Mouse (Mus musculus) heart, embryonic 13.5 days (tissue): ENCODE results near the gene Fgfr1op2. TPM values are rescaled to one million over a fixed set of nuclear protein-coding genes. Genes with fewer than 3 reads are reported as not detected.
A peak's percentile ranks its signal among the peaks of the same experiment; 100 is the strongest.

ENCODE experiments used
- ATAC-seq: fragments of 200-750 bp; cut with Nextera tagmentation; 2 replicates; pipeline ENCODE4 v1.8.0; 2017; ENCODE audit warnings: moderate TSS enrichment; ENCODE audit not compliant: insufficient number of reproducible peaks, low FRiP score, low TSS enrichment; ENCODE audit errors: extremely low read depth
- H3K27ac ChIP-seq: fragments of 300-500 bp; sonication (generic); replicated peaks from 2 replicates; pipeline ENCODE4 v1.5.1; 2015; ENCODE audit warnings: moderate library complexity, mild to moderate bottlenecking, inconsistent platforms
- H3K27me3 ChIP-seq: fragments of 300-500 bp; sonication (generic); replicated peaks from 2 replicates; pipeline ENCODE4 v1.6.1; 2015; ENCODE audit warnings: mild to moderate bottlenecking, inconsistent platforms
- H3K36me3 ChIP-seq: fragments of 300-500 bp; sonication (generic); 2 replicates; pipeline ENCODE4 v1.6.1; 2015; ENCODE audit warnings: mild to moderate bottlenecking, inconsistent platforms
- H3K4me1 ChIP-seq: fragments of 300-500 bp; sonication (generic); 2 replicates; pipeline ENCODE4 v1.6.1; 2015; ENCODE audit warnings: inconsistent platforms
- H3K4me2 ChIP-seq: fragments of 300-500 bp; sonication (generic); 2 replicates; pipeline ENCODE4 v1.6.1; 2015; ENCODE audit warnings: inconsistent platforms, mild to moderate bottlenecking, moderate library complexity
- H3K4me3 ChIP-seq: fragments of 300-500 bp; sonication (generic); 2 replicates; pipeline ENCODE4 v1.5.1; 2015; ENCODE audit warnings: moderate library complexity, mild to moderate bottlenecking, inconsistent platforms
- H3K9ac ChIP-seq: fragments of 300-500 bp; sonication (generic); 2 replicates; pipeline ENCODE4 v1.6.1; 2015; ENCODE audit warnings: inconsistent platforms, mild to moderate bottlenecking, moderate library complexity
- H3K9me3 ChIP-seq: fragments of 300-500 bp; sonication (generic); 2 replicates; pipeline ENCODE4 v1.6.1; 2016; ENCODE audit warnings: inconsistent platforms
- WGBS: fragments of 180-500 bp; shearing (Covaris S2); methylation state at CpG from one replicate; pipeline ENCODE4 v1.1.7; 2015; ENCODE audit warnings: mixed read lengths; 5-methylcytosine and 5-hydroxymethylcytosine counted together
- polyA plus RNA-seq: library from polyadenylated mRNA; unstranded; fragments of >200 nt; fragmentation: Nextera tagmentation; extraction: Ambion mirVana; gene quantifications from 2 replicates; pipeline ENCODE4 v1.2.1, GENCODE M21; 2015

Fgfr1op2 gene
- polyA plus RNA-seq, 1 experiment from 2014 or later = 79.8 TPM

GRCm38 (mm10) chr6:146632403-146632802 is 55.4 kb downstream of the Fgfr1op2 start:
- WGBS = 71% methylated on average over 9 of the region's 9 CpGs
- peak overlapping the region; percentile 74 for H3K4me2 ChIP-seq
- H3K9ac ChIP-seq = peak overlapping the region; percentile 89

GRCm38 (mm10) chr6:146633097-146633496 is 56.1 kb downstream of the Fgfr1op2 start:
- H3K9ac ChIP-seq = peak overlapping the region; percentile 89
- WGBS = 46% methylated on average over 8 of the region's 8 CpGs
- peak overlapping the region; percentile 90; the same call in 1 of the 2 replicates for H3K27ac ChIP-seq
- no peak for ATAC-seq
- peak overlapping the region; percentile 74 for H3K4me2 ChIP-seq
- H3K4me3 ChIP-seq = peak overlapping the region; percentile 85
- H3K4me1 ChIP-seq = peaks cover 40% of the 10 kb centered on the region
- H3K9me3 ChIP-seq = no peaks in the 10 kb centered on the region
- H3K27me3 ChIP-seq = no peaks in the 10 kb centered on the region
- H3K36me3 ChIP-seq = no peaks in the 10 kb centered on the region

More at GRCm38 (mm10) chr6:146632403-146632802, 55.4 kb downstream of the Fgfr1op2 start:
- Histone ChIP-seq H3K36me3 (no peaks in the 10 kb centered on the region), H3K4me3 (no peak overlapping the region), H3K9me3 (no peaks in the 10 kb centered on the region), H3K27ac (0 out of 2 replicates have a peak overlapping the region, but pooled peaks have one; percentile 9), H3K27me3 (no peaks in the 10 kb centered on the region), H3K4me1 (peaks cover 40% of the 10 kb centered on the region)
- ATAC-seq = no peak

GRCm38 (mm10) chr6:146633629-146634014 is 56.6 kb downstream of the Fgfr1op2 start:
- no peaks in the 10 kb centered on the region for H3K27me3 ChIP-seq
- H3K4me2 ChIP-seq = peak overlapping the region; percentile 74
- H3K27ac ChIP-seq = peak overlapping the region; percentile 90
- WGBS = 13% methylated on average over 14 of the region's 14 CpGs
- peak overlapping the region; percentile 85 for H3K4me3 ChIP-seq
- H3K36me3 ChIP-seq = no peaks in the 10 kb centered on the region
- no peaks in the 10 kb centered on the region for H3K9me3 ChIP-seq
- ATAC-seq = no peak
- H3K4me1 ChIP-seq = peaks cover 40% of the 10 kb centered on the region
- peak overlapping the region; percentile 89 for H3K9ac ChIP-seq

- Histone ChIP-seq H3K27ac (peak overlapping the region; percentile 90), H3K27me3 (no peaks in the 10 kb centered on the region), H3K9me3 (no peaks in the 10 kb centered on the region), H3K4me3 (peak overlapping the region; percentile 85), H3K4me1 (peaks cover 40% of the 10 kb centered on the region), H3K36me3 (no peaks in the 10 kb centered on the region), H3K4me2 (peak overlapping the region; percentile 74), H3K9ac (peak overlapping the region; percentile 89)
- WGBS = under 1% methylated on average over 77 of the region's 82 CpGs
- peak; percentile 82 for ATAC-seq
These were observed 57.2 kb downstream of the Fgfr1op2 start for GRCm38 (mm10) chr6:146634015-146634722.

- Histone ChIP-seq H3K27me3 (no peaks in the 10 kb centered on the region), H3K4me1 (peaks cover 36% of the 10 kb centered on the region), H3K9ac (peak overlapping the region; percentile 89), H3K4me3 (peak overlapping the region; percentile 85), H3K27ac (peak overlapping the region; percentile 90), H3K36me3 (no peaks in the 10 kb centered on the region), H3K4me2 (peak overlapping the region; percentile 74), H3K9me3 (no peaks in the 10 kb centered on the region)
- ATAC-seq = no peak
- WGBS = 54% methylated on average over 4 of the region's 4 CpGs
These were observed 58.0 kb downstream of the Fgfr1op2 start for GRCm38 (mm10) chr6:146634759-146635606.

GRCm38 (mm10) chr6:146636482-146636881 is 59.5 kb downstream of the Fgfr1op2 start:
- Histone ChIP-seq H3K4me2 (no peak overlapping the region), H3K4me3 (no peak overlapping the region), H3K36me3 (no peaks in the 10 kb centered on the region), H3K27me3 (no peaks in the 10 kb centered on the region), H3K9me3 (no peaks in the 10 kb centered on the region), H3K4me1 (peaks cover 23% of the 10 kb centered on the region), H3K27ac (no peak overlapping the region), H3K9ac (no peak overlapping the region)
- no peak for ATAC-seq
- WGBS = 78% methylated on average over 5 of the region's 5 CpGs

- Histone ChIP-seq H3K4me2 (no peak overlapping the region), H3K4me1 (peaks cover 15% of the 10 kb centered on the region), H3K36me3 (no peaks in the 10 kb centered on the region), H3K4me3 (no peak overlapping the region), H3K27me3 (no peaks in the 10 kb centered on the region), H3K27ac (no peak overlapping the region), H3K9me3 (no peaks in the 10 kb centered on the region), H3K9ac (no peak overlapping the region)
- ATAC-seq = no peak
- 81% methylated on average over 7 of the region's 7 CpGs for WGBS
These were observed 63.3 kb downstream of the Fgfr1op2 start for GRCm38 (mm10) chr6:146640068-146640965.

GRCm38 (mm10) chr6:146640991-146641390 is 64.0 kb downstream of the Fgfr1op2 start:
- Histone ChIP-seq H3K9me3 (no peaks in the 10 kb centered on the region), H3K4me2 (no peak overlapping the region), H3K36me3 (no peaks in the 10 kb centered on the region), H3K27me3 (no peaks in the 10 kb centered on the region), H3K4me3 (no peak overlapping the region), H3K27ac (no peak overlapping the region), H3K9ac (no peak overlapping the region), H3K4me1 (peaks cover 15% of the 10 kb centered on the region)
- no peak for ATAC-seq
- WGBS = 79% methylated on average over 6 of the region's 6 CpGs

- no peak for ATAC-seq
- WGBS = 61% methylated on average over 11 of the region's 11 CpGs
- peak overlapping the region; percentile 87 for H3K4me2 ChIP-seq
- H3K27ac ChIP-seq = peak overlapping the region; percentile 37; the same call in 1 of the 2 replicates
- no peaks in the 10 kb centered on the region for H3K9me3 ChIP-seq
- H3K4me1 ChIP-seq = peaks cover 15% of the 10 kb centered on the region
- no peaks in the 10 kb centered on the region for H3K36me3 ChIP-seq
- no peaks in the 10 kb centered on the region for H3K27me3 ChIP-seq
- H3K9ac ChIP-seq = peak overlapping the region; percentile 80
- H3K4me3 ChIP-seq = peak overlapping the region; percentile 84
These were observed 64.7 kb downstream of the Fgfr1op2 start for GRCm38 (mm10) chr6:146641621-146642210.

- ATAC-seq = peak; percentile 98
- under 1% methylated on average over 60 of the region's 60 CpGs for WGBS
These were observed 65.5 kb downstream of the Fgfr1op2 start, which contains the start of the genes Med21 and Tm7sf3 for GRCm38 (mm10) chr6:146642276-146643183. TSS of gene Med21 (plus strand) at chr6:146642547. TSS of gene Tm7sf3 (minus strand) at chr6:146642824.

More at GRCm38 (mm10) chr6:146642276-146643183, 65.5 kb downstream of the Fgfr1op2 start, which contains the start of the genes Med21 and Tm7sf3:
- Histone ChIP-seq H3K36me3 (peaks cover 4% of the 10 kb centered on the region; the same call in 1 of the 2 replicates), H3K27me3 (no peaks in the 10 kb centered on the region), H3K4me3 (peak within 1 kb of the TSS; percentile 84), H3K4me2 (peak within 1 kb of the TSS; percentile 87), H3K4me1 (peaks cover 15% of the 10 kb centered on the region), H3K27ac (peak within 1 kb of the TSS; percentile 95), H3K9me3 (no peaks in the 10 kb centered on the region), H3K9ac (peak within 1 kb of the TSS; percentile 93)
